Mouse (Mus musculus) CH12.LX (cell line): ENCODE results near the gene Rfx4. TPM values are rescaled to one million over a fixed set of nuclear protein-coding genes. Genes with fewer than 3 reads are reported as not detected.

Source experiments
- DNase-seq: peaks from one replicate; pipeline ENCODE4 v3.0.0-alpha.2; 2013; ENCODE audit errors: extremely low read depth
- H3K27ac ChIP-seq: 2 replicates; pipeline ENCODE4 v1.5.1; 2012; ENCODE audit warnings: low read depth, mild to moderate bottlenecking, control low read depth, moderate library complexity; ENCODE audit not compliant: insufficient read depth
- H3K27me3 ChIP-seq: replicated peaks from 2 replicates; pipeline ENCODE3; 2012; ENCODE audit warnings: inconsistent platforms
- H3K36me3 ChIP-seq, 2 experiments: replicated peaks in 1 of 2; 2 replicates each; pipeline versions ENCODE3 to v1.6.1; 2012; ENCODE audit warnings: inconsistent platforms in 1 of 2, low read length in 1 of 2, mild to moderate bottlenecking in 1 of 2, mixed read lengths in 1 of 2, moderate library complexity in 1 of 2; ENCODE audit not compliant: control insufficient read depth in 1 of 2, insufficient read depth in 1 of 2
- H3K4me1 ChIP-seq, 2 experiments: 2 replicates each; pipeline ENCODE4 v1.6.1; 2012; ENCODE audit warnings: inconsistent platforms in 1 of 2, moderate library complexity in 1 of 2; ENCODE audit not compliant: insufficient read depth in 2 of 2, control insufficient read depth in 1 of 2
- H3K4me2 ChIP-seq: 2 replicates; pipeline ENCODE4 v1.6.1; 2012; ENCODE audit warnings: low read depth, mild to moderate bottlenecking, control low read depth; ENCODE audit not compliant: poor library complexity, insufficient read depth, severe bottlenecking
- H3K4me3 ChIP-seq, 3 experiments: fragments of 150-350 bp in 1 of 3; sonication (generic) in 1 of 3; replicated peaks in 1 of 3; 2 replicates each; pipeline versions ENCODE3 to v1.5.1; 2011 to 2012; ENCODE audit warnings: low read depth in 2 of 3, low read length in 2 of 3, mild to moderate bottlenecking in 2 of 3, moderate library complexity in 2 of 3, control low read depth in 1 of 3, improper control_type of control experiment in 1 of 3, inconsistent platforms in 1 of 3, mixed read lengths in 1 of 3; ENCODE audit not compliant: poor library complexity in 1 of 3
- H3K79me2 ChIP-seq: replicated peaks from 2 replicates; pipeline ENCODE4 v1.6.1; 2012; ENCODE audit warnings: mild to moderate bottlenecking, moderate library complexity; ENCODE audit not compliant: control insufficient read depth, poor library complexity, insufficient read depth, severe bottlenecking; ENCODE audit errors: extremely low read depth
- H3K9ac ChIP-seq: 2 replicates; pipeline ENCODE4 v1.6.1; 2012; ENCODE audit warnings: low read depth, mild to moderate bottlenecking, control low read depth, moderate library complexity; ENCODE audit not compliant: insufficient read depth
- H3K9me3 ChIP-seq: replicated peaks from 2 replicates; pipeline ENCODE3; 2012; ENCODE audit warnings: low read length, inconsistent platforms, mixed read lengths
- BHLHE40 ChIP-seq: IDR thresholded peaks from 2 replicates; pipeline ENCODE4 v1.6.1; 2011; ENCODE audit warnings: mild to moderate bottlenecking, low read depth, low read length, improper control_type of control experiment
- CHD1 ChIP-seq: IDR thresholded peaks from 2 replicates; pipeline ENCODE4 v1.6.1; 2012; ENCODE audit warnings: low read depth, low read length, improper control_type of control experiment, inconsistent platforms
- CHD2 ChIP-seq: IDR thresholded peaks from 2 replicates; pipeline ENCODE4 v1.6.1; 2011; ENCODE audit warnings: low read length, improper control_type of control experiment
- EP300 ChIP-seq: IDR thresholded peaks from 2 replicates; pipeline ENCODE4 v1.6.1; 2011; ENCODE audit warnings: low read length, improper control_type of control experiment
- GABPA ChIP-seq: IDR thresholded peaks from 2 replicates; pipeline ENCODE4 v1.6.1; 2012; ENCODE audit warnings: low read depth, low read length, improper control_type of control experiment, inconsistent platforms; ENCODE audit not compliant: insufficient replicate concordance
- IRF4 ChIP-seq: IDR thresholded peaks from 2 replicates; pipeline ENCODE4 v1.6.1; 2014; ENCODE audit warnings: low read depth, mild to moderate bottlenecking, inconsistent platforms, low read length, improper control_type of control experiment
- JUN ChIP-seq: IDR thresholded peaks from 2 replicates; pipeline ENCODE4 v1.6.1; 2011; ENCODE audit warnings: low read depth, mild to moderate bottlenecking, low read length, improper control_type of control experiment, moderate library complexity; ENCODE audit not compliant: insufficient read depth
- MAX ChIP-seq: IDR thresholded peaks from 2 replicates; pipeline ENCODE4 v1.6.1; 2011; ENCODE audit warnings: low read length, improper control_type of control experiment
- MAZ ChIP-seq: IDR thresholded peaks from 2 replicates; pipeline ENCODE4 v1.6.1; 2012; ENCODE audit warnings: low read depth, mild to moderate bottlenecking, inconsistent platforms, low read length, improper control_type of control experiment, moderate library complexity
- MXI1 ChIP-seq: IDR thresholded peaks from 2 replicates; pipeline ENCODE4 v1.6.1; 2011; ENCODE audit warnings: mild to moderate bottlenecking, low read depth, low read length, improper control_type of control experiment
- MYC ChIP-seq: IDR thresholded peaks from 2 replicates; pipeline ENCODE4 v1.6.1; 2011; ENCODE audit warnings: low read depth, mild to moderate bottlenecking, improper control_type of control experiment, low read length
- NELFE ChIP-seq: IDR thresholded peaks from 2 replicates; pipeline ENCODE4 v1.6.1; 2011; ENCODE audit warnings: low read depth, low read length, improper control_type of control experiment
- PAX5 ChIP-seq: IDR thresholded peaks from 2 replicates; pipeline ENCODE4 v1.6.1; 2012; ENCODE audit warnings: low read length, inconsistent platforms, mixed read lengths
- POLR2A ChIP-seq: IDR thresholded peaks from 2 replicates; pipeline ENCODE4 v1.6.1; 2011; ENCODE audit warnings: low read depth, mild to moderate bottlenecking, improper control_type of control experiment, low read length
- POLR2AphosphoS2 ChIP-seq: IDR thresholded peaks from 2 replicates; pipeline ENCODE4 v1.6.1; 2011; ENCODE audit warnings: low read depth, low read length, improper control_type of control experiment
- TCF12 ChIP-seq: IDR thresholded peaks from 2 replicates; pipeline ENCODE4 v1.6.1; 2014; ENCODE audit warnings: low read depth, mild to moderate bottlenecking, inconsistent platforms, low read length, improper control_type of control experiment
- UBTF ChIP-seq: IDR thresholded peaks from 2 replicates; pipeline ENCODE4 v1.6.1; 2012; ENCODE audit warnings: low read depth, mild to moderate bottlenecking, inconsistent platforms, low read length, improper control_type of control experiment, moderate library complexity
- USF2 ChIP-seq: conservative IDR thresholded peaks from 2 replicates; pipeline ENCODE4 v1.6.1; 2011; ENCODE audit warnings: low read depth, low read length, improper control_type of control experiment
- ZC3H11A ChIP-seq: IDR thresholded peaks from 2 replicates; pipeline ENCODE4 v1.6.1; 2012; ENCODE audit warnings: low read depth, mild to moderate bottlenecking, inconsistent platforms, low read length, improper control_type of control experiment
- ZNF384 ChIP-seq: IDR thresholded peaks from 2 replicates; pipeline ENCODE4 v1.6.1; 2012; ENCODE audit warnings: low read depth, low read length, improper control_type of control experiment, inconsistent platforms
- dilution Hi-C: fragments of 300-500 bp; cut with MboI; formaldehyde crosslinking; loops from 2 replicates; pipeline ENCODE4 v1.14.3; 2020; ENCODE audit warnings: low sequenced_read_pairs; ENCODE audit not compliant: extremely low pct_unique_long_range_greater_than_20kb, extremely low pct_ligation_motif_present
- in situ Hi-C: fragments of 300-500 bp; cut with MboI; formaldehyde crosslinking; loops from 3 replicates; pipeline ENCODE4 v1.14.3; 2019; ENCODE audit warnings: low sequenced_read_pairs, low pct_ligation_motif_present, low pct_unique_long_range_greater_than_20kb, mixed read lengths
- polyA plus RNA-seq: library from polyadenylated mRNA; unstranded; fragments of >175 nt; gene quantifications from 2 replicates; pipeline ENCODE4 v1.2.1, GENCODE M21; 2012; ENCODE audit warnings: low read depth; ENCODE audit not compliant: insufficient read length
- total RNA-seq, 2 experiments: library from RNA; depleted of rRNA; stranded (reverse); fragments of 300-350 nt in 1 of 2; fragments of >200 nt in 1 of 2; gene quantifications; 2 replicates each; pipeline ENCODE4 v1.2.3; 2012 to 2014

The Rfx4 gene
- total and polyA plus RNA-seq, 3 experiments = 0.04 TPM; not detected in 2

GRCm38 (mm10) chr10:84903307-84903706 lies 147.4 kb downstream of the Rfx4 start:
- Histone ChIP-seq H3K4me2 (no peak overlapping the region), H3K4me1 (peaks cover 8 to 34% of the 10 kb centered on the region in 2 experiments), H3K4me3 (no peak overlapping the region), H3K27ac (no peak overlapping the region), H3K36me3 (no peaks in the 10 kb centered on the region), H3K79me2 (no peaks in the 10 kb centered on the region), H3K9ac (no peak overlapping the region), H3K27me3 (no peaks in the 10 kb centered on the region), H3K9me3 (no peaks in the 10 kb centered on the region)
- dilution Hi-C loops = no loop called here
- TF ChIP-seq CHD2 (no peak), POLR2AphosphoS2 (no peak), MXI1 (no peak), MYC (no peak), GABPA (no peak), UBTF (no peak), IRF4 (no peak), ZNF384 (no peak), CHD1 (no peak), BHLHE40 (no peak), MAX (no peak), JUN (no peak), TCF12 (no peak), EP300 (no peak)
- no peak for DNase-seq
- in situ Hi-C loops = no loop called here

GRCm38 (mm10) chr10:84903742-84904141 lies 147.9 kb downstream of the Rfx4 start:
- Histone ChIP-seq H3K27ac (no peak overlapping the region), H3K4me1 (peaks cover 8 to 32% of the 10 kb centered on the region in 2 experiments), H3K9ac (no peak overlapping the region), H3K79me2 (no peaks in the 10 kb centered on the region), H3K36me3 (no peaks in the 10 kb centered on the region), H3K27me3 (no peaks in the 10 kb centered on the region), H3K4me3 (no peak overlapping the region), H3K9me3 (no peaks in the 10 kb centered on the region), H3K4me2 (no peak overlapping the region)
- DNase-seq = no peak
- dilution Hi-C loops (no loop called here), in situ Hi-C loops (no loop called here)
- TF ChIP-seq ZC3H11A (no peak), MAZ (no peak), NELFE (no peak), USF2 (no peak), PAX5 (no peak), GABPA (no peak), POLR2A (no peak), MXI1 (no peak), MAX (no peak), MYC (no peak), IRF4 (no peak)
